ENCODE assay signal across 11 mouse cellular contexts in the genomic region with DNA sequence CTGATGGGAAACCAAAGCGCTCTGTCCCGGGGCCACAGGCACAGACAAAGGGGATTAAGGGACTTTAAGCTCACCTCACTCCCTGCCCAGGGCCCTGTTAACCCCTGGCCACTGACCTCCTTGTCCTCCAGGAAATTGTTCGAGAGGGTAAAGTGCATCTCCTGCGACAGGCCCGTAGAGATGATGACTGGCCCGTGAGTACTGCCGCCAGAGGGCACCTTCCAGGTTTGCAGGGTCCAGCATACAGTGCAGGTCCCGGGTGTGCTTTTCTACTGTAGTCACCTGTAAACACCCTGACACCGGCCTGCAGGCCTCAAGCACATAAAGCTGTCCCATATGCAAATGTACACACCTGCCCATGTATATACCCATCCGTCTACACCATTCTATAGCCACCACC. TPM values are rescaled to one million over a fixed set of nuclear protein-coding genes. Genes with fewer than 3 reads are reported as not detected.
DNase-seq lines count a peak whose midpoint lies in the region; TF ChIP-seq lines count a peak whose summit lies in the region.
"Had no signal": no experiment of that assay in that cellular context is flagged by ENCODE, and none has a peak within 500 bp of the region (broad histone marks: within the 10 kb centered on the region; RNA-seq: fewer than 3 reads in every experiment).

No protein-coding gene starts in this region.

- 57% methylated on average over 10 of the region's 10 CpGs for WGBS in cerebellum, adult 2 months

- no peak for TF ChIP-seq POLR2A in cerebellum, adult 2 months (IDR thresholded peaks at IDR 0.05; ENCODE audit: borderline replicate concordance, insufficient read depth, low read length)

- H3K27me3 ChIP-seq in cerebellum, adult 2 months (ENCODE audit: control insufficient read depth, insufficient read depth, low read length) = no peaks in the 10 kb centered on the region
- H3K27me3 ChIP-seq: lung, embryonic 15.5 days had no signal

- peak; percentile 55; the same call in 1 of the 2 replicates for TF ChIP-seq CTCF in cerebellum, adult 2 months (IDR thresholded peaks at IDR 0.05; ENCODE audit: borderline replicate concordance, insufficient read depth, low read depth, low read length)
- peak; percentile 22 for TF ChIP-seq CTCF in left cerebral cortex, adult 2 months (IDR thresholded peaks at IDR 0.05)

- H3K4me3 ChIP-seq in cerebellum, adult 2 months (replicated peaks; ENCODE audit: insufficient read depth, low read depth, low read length) = no peak overlapping the region
- H3K4me3 ChIP-seq in left cerebral cortex, adult 2 months = no peak overlapping the region
- H3K4me3 ChIP-seq: lung, embryonic 15.5 days had no signal

- H3K4me1 ChIP-seq in cerebellum, adult 2 months (ENCODE audit: control insufficient read depth, insufficient read depth, low read length) = no peaks in the 10 kb centered on the region

- intact Hi-C loops in left cerebral cortex, adult 2 months (cut with DNase I) = loop anchor here (5.0 to 10.0 kb wide), 2 partner anchors 97 to 169 kb away; no protein-coding TSS in a partner anchor
- intact Hi-C loops in left cerebral cortex, postnatal 36 days (cut with DNase I) = loop anchor here (10.0 kb wide), 1 partner anchor 97 kb away; no protein-coding TSS in a partner anchor

- no peak overlapping the region for H3K27ac ChIP-seq in cerebellum, adult 2 months (ENCODE audit: insufficient read depth, low read length)
- H3K27ac ChIP-seq in left cerebral cortex, adult 2 months = no peak overlapping the region
- H3K27ac ChIP-seq: lung, embryonic 15.5 days had no signal

- DNase-seq in cerebellum, adult 2 months = peak in 1 of 2 experiments; percentile 34
- DNase-seq in cerebellum, adult 11 months = no peak
- DNase-seq in left cerebral cortex, adult 2 months (ENCODE audit: extremely low spot score in 1 of 2, low spot score in 2 of 2) = no peak
- no peak for DNase-seq in left cerebral cortex, postnatal 36 days (ENCODE audit: low spot score in 2 of 2)
- DNase-seq in A20 (ENCODE audit: low read depth, low spot score) = peak; percentile 36
- DNase-seq in kidney, postnatal 14 days = peak; percentile 62
- DNase-seq in adrenal gland, postnatal 14 days = no peak
- no peak for DNase-seq in c-Kit-positive CD71-positive TER-119-positive erythroid progenitor cells, embryonic 14.5 days (ENCODE audit: low spot score)
- DNase-seq: heart, postnatal 36 days had no signal

RNA-seq across cellular contexts. Expression of gene Ubald1, which starts 18.7 kb away (rescaled TPM):
- 57.9 and 63.5 TPM in 2 replicates for polyA plus RNA-seq in cerebellum, adult 2 months (2012; rRNA removed)
- 10 to 100 TPM; 91.8 to 93.7 TPM for total RNA-seq in left cerebral cortex, adult 2 months (2021)
- total RNA-seq in left cerebral cortex, postnatal 36 days (2021) = 10 to 100 TPM; 83.9 to 86.9 TPM
- 36.9 and 40.8 TPM in 2 replicates for total RNA-seq in adrenal gland, postnatal 14 days (2021)

RNA-seq across cellular contexts. Expression of gene Mgrn1, which starts 24.7 kb away (rescaled TPM):
- 243 and 248 TPM in 2 replicates for polyA plus RNA-seq in cerebellum, adult 2 months (2012; rRNA removed)
- 100 to 1,000 TPM; 208 to 211 TPM for total RNA-seq in left cerebral cortex, adult 2 months (2021)
- total RNA-seq in left cerebral cortex, postnatal 36 days (2021) = 100 to 1,000 TPM; 207 to 218 TPM
- 86.3 and 87.7 TPM in 2 replicates for total RNA-seq in adrenal gland, postnatal 14 days (2021)

RNA-seq across cellular contexts. Expression of gene 4930562C15Rik, which starts 26.2 kb away (rescaled TPM):
- 0.08 TPM in 1 of 2 replicates, not detected in the other for polyA plus RNA-seq in cerebellum, adult 2 months (2012; rRNA removed)
- not detected for total RNA-seq in left cerebral cortex, adult 2 months (2021)
- not detected for total RNA-seq in left cerebral cortex, postnatal 36 days (2021)
- total RNA-seq in adrenal gland, postnatal 14 days (2021) = not detected in 2 replicates
- total RNA-seq: heart, postnatal 36 days; layer of hippocampus, postnatal 14 days had no signal

Comparison
In these comparisons a context has a peak if more than half of its experiments do, and no peak if none do; other contexts are left out.
1. DNase-seq: peak in A20 (single experiment) and kidney, postnatal 14 days (single experiment); none in cerebellum, adult 11 months (single experiment), left cerebral cortex, adult 2 months (0 of 2), left cerebral cortex, postnatal 36 days (0 of 2), adrenal gland, postnatal 14 days (single experiment) and c-Kit-positive CD71-positive TER-119-positive erythroid progenitor cells, embryonic 14.5 days (single experiment).